Mouse (Mus musculus): ENCODE results near the gene Zfp735.

DNA sequence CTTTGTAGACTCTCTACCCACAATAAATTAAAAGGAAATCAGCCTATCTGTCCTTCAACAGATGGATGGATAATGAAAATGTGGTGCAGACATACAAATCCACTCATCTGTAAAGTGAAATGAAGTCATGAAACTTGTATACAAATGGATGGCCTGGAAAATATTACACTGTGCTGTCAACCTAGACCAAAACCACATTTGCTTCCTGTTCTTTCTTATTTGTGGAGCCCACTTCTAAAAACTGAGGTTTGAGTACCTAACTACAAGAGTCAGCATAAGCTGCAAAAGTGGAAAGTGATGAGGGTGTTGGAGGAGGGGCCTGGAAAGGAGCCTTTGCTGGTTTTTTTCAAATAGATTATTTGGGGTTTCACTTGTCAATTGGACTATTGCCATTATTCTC is 70.5 kb downstream of the Zfp735 start:
- TF ChIP-seq E2F4 (IDR thresholded peaks at IDR 0.05; ENCODE audit: insufficient read depth) (no peak), POLR2A (IDR thresholded peaks at IDR 0.05; ENCODE audit: insufficient read length, low read depth) (no peak), USF1 (IDR thresholded peaks at IDR 0.05; ENCODE audit: low read depth) (no peak), CEBPB (IDR thresholded peaks at IDR 0.05; ENCODE audit: insufficient read depth, poor library complexity, severe bottlenecking) (no peak), TCF12 (IDR thresholded peaks at IDR 0.05; ENCODE audit: insufficient read depth, poor library complexity, severe bottlenecking) (no peak), MAX (IDR thresholded peaks at IDR 0.05; ENCODE audit: low read depth) (no peak), MYOG (IDR thresholded peaks at IDR 0.05; ENCODE audit: control insufficient read depth in 1 of 3, insufficient read depth in 1 of 3, insufficient read length in 2 of 3, low read depth in 2 of 3) (no peak), MYOD1 (IDR thresholded peaks at IDR 0.05; ENCODE audit: control insufficient read depth in 1 of 3, insufficient read length in 2 of 3, low read depth in 2 of 3) (no peak), POLR2AphosphoS2 (IDR thresholded peaks at IDR 0.05; ENCODE audit: insufficient read length, low read depth) (no peak), TCF3 (IDR thresholded peaks at IDR 0.05; ENCODE audit: insufficient read length, low read depth) (no peak)
